Mouse (Mus musculus): ENCODE data around the gene D16Ertd472e.

Gene D16Ertd472e

GRCm38 (mm10) chr16:78576478-78577084 lies at the start of gene D16Ertd472e:
Gene D16Ertd472e (minus strand): TSS chr16:78576708.
- in situ Hi-C loops (cut with MseI, MboI), result no loop called here

- in situ Hi-C loops (cut with MseI, MboI), result no loop called here
These were observed 46.2 kb upstream of the D16Ertd472e start for GRCm38 (mm10) chr16:78622755-78623154.

GRCm38 (mm10) chr16:78619386-78619785 lies 42.9 kb upstream of the D16Ertd472e start:
- in situ Hi-C loops (cut with MseI, MboI), result no loop called here

- in situ Hi-C loops (cut with MseI, MboI), result no loop called here
These were observed 41.4 kb upstream of the D16Ertd472e start for GRCm38 (mm10) chr16:78617757-78618532.

GRCm38 (mm10) chr16:78606202-78606601 lies 29.7 kb upstream of the D16Ertd472e start:
- in situ Hi-C loops (cut with MseI, MboI), result no loop called here

GRCm38 (mm10) chr16:78598919-78599318 lies 22.4 kb upstream of the D16Ertd472e start:
- in situ Hi-C loops (cut with MseI, MboI), result no loop called here

GRCm38 (mm10) chr16:78596381-78596780 lies 19.9 kb upstream of the D16Ertd472e start:
- in situ Hi-C loops (cut with MseI, MboI), result no loop called here

GRCm38 (mm10) chr16:78595821-78596220 lies 19.3 kb upstream of the D16Ertd472e start:
- in situ Hi-C loops (cut with MseI, MboI), result no loop called here

GRCm38 (mm10) chr16:78594154-78594553 lies 17.6 kb upstream of the D16Ertd472e start:
- in situ Hi-C loops (cut with MseI, MboI), result no loop called here

- in situ Hi-C loops (cut with MseI, MboI), result no loop called here
These were observed 14.6 kb upstream of the D16Ertd472e start for GRCm38 (mm10) chr16:78591130-78591529.

- in situ Hi-C loops (cut with MseI, MboI), result no loop called here
These were observed 12.3 kb upstream of the D16Ertd472e start for GRCm38 (mm10) chr16:78588821-78589220.

GRCm38 (mm10) chr16:78586621-78587020 lies 10.1 kb upstream of the D16Ertd472e start:
- in situ Hi-C loops (cut with MseI, MboI), result no loop called here

- in situ Hi-C loops (cut with MseI, MboI), result no loop called here
These were observed 9.3 kb upstream of the D16Ertd472e start for GRCm38 (mm10) chr16:78585664-78586397.

- in situ Hi-C loops (cut with MseI, MboI), result no loop called here
These were observed 8.7 kb upstream of the D16Ertd472e start for GRCm38 (mm10) chr16:78585163-78585562.

- in situ Hi-C loops (cut with MseI, MboI), result no loop called here
These were observed 7.5 kb upstream of the D16Ertd472e start for GRCm38 (mm10) chr16:78583968-78584367.

GRCm38 (mm10) chr16:78580387-78580786 lies 3.9 kb upstream of the D16Ertd472e start:
- in situ Hi-C loops (cut with MseI, MboI), result no loop called here

- in situ Hi-C loops (cut with MseI, MboI), result no loop called here
These were observed 2.9 kb upstream of the D16Ertd472e start for GRCm38 (mm10) chr16:78579386-78579785.

- in situ Hi-C loops (cut with MseI, MboI), result no loop called here
These were observed 670 bp upstream of the D16Ertd472e start for GRCm38 (mm10) chr16:78577085-78577671.

- in situ Hi-C loops (cut with MseI, MboI), result no loop called here
These were observed 543 bp downstream of the D16Ertd472e start for GRCm38 (mm10) chr16:78575852-78576477.

- in situ Hi-C loops (cut with MseI, MboI), result no loop called here
These were observed 1.2 kb downstream of the D16Ertd472e start for GRCm38 (mm10) chr16:78575190-78575851.

GRCm38 (mm10) chr16:78574241-78574640 lies 2.3 kb downstream of the D16Ertd472e start:
- in situ Hi-C loops (cut with MseI, MboI), result no loop called here
